Mouse (Mus musculus): ENCODE results near the gene 5730409E04Rik. TPM values are rescaled to one million over a fixed set of nuclear protein-coding genes. Genes with fewer than 3 reads are reported as not detected.

The 5730409E04Rik gene
- polyA plus RNA-seq, 2 experiments: 4.8 to 11.7 TPM

DNA sequence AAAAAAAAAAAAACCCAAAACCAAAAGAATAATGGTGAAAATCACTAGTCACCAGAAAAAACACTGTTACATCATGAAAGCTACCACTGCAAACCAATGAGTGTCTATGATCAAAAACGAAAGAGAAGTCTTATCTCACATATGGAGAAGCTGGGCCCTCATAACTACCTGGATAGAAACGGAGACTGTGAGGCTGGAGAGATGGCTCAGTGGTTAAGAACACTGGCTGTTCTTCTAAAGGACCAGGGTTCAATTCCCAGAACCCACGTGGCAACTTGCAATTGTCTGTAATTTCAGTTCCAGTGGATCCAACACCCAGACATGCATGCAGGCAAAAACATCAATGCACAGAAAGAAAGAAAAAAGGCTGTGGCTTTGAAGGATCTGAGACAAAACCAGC is 23.1 kb downstream of the 5730409E04Rik start:
- Histone ChIP-seq H3K4me3 (replicated peaks; ENCODE audit: low read length) (no peak overlapping the region), H3K27me3 (ENCODE audit: control insufficient read depth, insufficient read depth, low read length) (no peaks in the 10 kb centered on the region), H3K27ac (replicated peaks; ENCODE audit: low read depth, low read length) (no peak overlapping the region), H3K4me1 (ENCODE audit: control insufficient read depth, insufficient read depth, low read length) (no peaks in the 10 kb centered on the region), H3K36me3 (ENCODE audit: control insufficient read depth, insufficient read depth, low read length) (no peaks in the 10 kb centered on the region), H3K9ac (ENCODE audit: low read depth, low read length, severe bottlenecking) (no peak overlapping the region), H3K9me3 (ENCODE audit: control insufficient read depth, low read length) (no peaks in the 10 kb centered on the region), H3K4me2 (replicated peaks; ENCODE audit: low read depth, low read length, severe bottlenecking) (no peak overlapping the region)
- WGBS: 65% methylated on average over 3 of the region's 3 CpGs
- ATAC-seq (ENCODE audit: low FRiP score, low read depth): no peak
- no peak for TF ChIP-seq POLR2A (IDR thresholded peaks at IDR 0.05; ENCODE audit: borderline replicate concordance, extremely low read depth, insufficient read depth, insufficient read length)
- DNase-seq (ENCODE audit: low spot score): no peak

GRCm38 (mm10) chr4:126636330-126636729 is 26.7 kb downstream of the 5730409E04Rik start:
- DNase-seq (ENCODE audit: low spot score) (no peak), ATAC-seq (ENCODE audit: low FRiP score, low read depth) (no peak)
- H3K27me3 ChIP-seq (ENCODE audit: control insufficient read depth, insufficient read depth, low read length): no peaks in the 10 kb centered on the region
- H3K27ac ChIP-seq (replicated peaks; ENCODE audit: low read depth, low read length): no peak overlapping the region
- no peak overlapping the region for H3K4me2 ChIP-seq (replicated peaks; ENCODE audit: low read depth, low read length, severe bottlenecking)
- 16% methylated on average over 11 of the region's 11 CpGs for WGBS
- no peak overlapping the region for H3K4me3 ChIP-seq (replicated peaks; ENCODE audit: low read length)
- no peaks in the 10 kb centered on the region for H3K36me3 ChIP-seq (ENCODE audit: control insufficient read depth, insufficient read depth, low read length)
- no peak overlapping the region for H3K9ac ChIP-seq (ENCODE audit: low read depth, low read length, severe bottlenecking)
- no peaks in the 10 kb centered on the region for H3K4me1 ChIP-seq (ENCODE audit: control insufficient read depth, insufficient read depth, low read length)
- no peaks in the 10 kb centered on the region for H3K9me3 ChIP-seq (ENCODE audit: control insufficient read depth, low read length)
- TF ChIP-seq POLR2A (IDR thresholded peaks at IDR 0.05; ENCODE audit: borderline replicate concordance, extremely low read depth, insufficient read depth, insufficient read length): no peak

DNA sequence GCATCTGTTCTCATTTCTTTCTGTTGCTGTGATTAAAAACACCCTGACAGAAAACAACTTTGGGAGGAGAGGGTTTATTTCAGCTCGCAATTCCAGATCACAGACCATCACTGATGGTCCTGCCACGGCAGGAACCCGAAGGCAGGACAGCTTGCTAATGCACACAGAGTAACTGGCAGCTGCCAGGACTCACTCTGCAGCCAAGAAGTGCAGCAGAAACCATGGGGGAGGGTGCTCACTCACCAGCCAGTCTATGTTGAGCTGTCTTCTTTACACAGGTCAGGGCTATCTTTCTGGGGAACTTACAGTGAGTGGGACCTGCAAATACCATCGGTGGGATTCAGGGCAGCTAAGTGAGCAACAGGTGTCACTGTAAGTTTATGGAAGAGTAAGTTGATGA is 27.8 kb downstream of the 5730409E04Rik start:
- Histone ChIP-seq H3K4me3 (replicated peaks; ENCODE audit: low read length) (no peak overlapping the region), H3K9ac (ENCODE audit: low read depth, low read length, severe bottlenecking) (no peak overlapping the region), H3K27ac (replicated peaks; ENCODE audit: low read depth, low read length) (no peak overlapping the region), H3K4me2 (replicated peaks; ENCODE audit: low read depth, low read length, severe bottlenecking) (no peak overlapping the region), H3K4me1 (ENCODE audit: control insufficient read depth, insufficient read depth, low read length) (no peaks in the 10 kb centered on the region), H3K27me3 (ENCODE audit: control insufficient read depth, insufficient read depth, low read length) (no peaks in the 10 kb centered on the region), H3K9me3 (ENCODE audit: control insufficient read depth, low read length) (no peaks in the 10 kb centered on the region), H3K36me3 (ENCODE audit: control insufficient read depth, insufficient read depth, low read length) (no peaks in the 10 kb centered on the region)
- WGBS: 62% methylated on average over 4 of the region's 4 CpGs
- ATAC-seq (ENCODE audit: low FRiP score, low read depth) (no peak), DNase-seq (ENCODE audit: low spot score) (no peak)
- no peak for TF ChIP-seq POLR2A (IDR thresholded peaks at IDR 0.05; ENCODE audit: borderline replicate concordance, extremely low read depth, insufficient read depth, insufficient read length)

GRCm38 (mm10) chr4:126639339-126639738 is 29.7 kb downstream of the 5730409E04Rik start:
- ATAC-seq (ENCODE audit: low FRiP score, low read depth) (no peak), DNase-seq (ENCODE audit: low spot score) (no peak)
- Histone ChIP-seq H3K9me3 (ENCODE audit: control insufficient read depth, low read length) (no peaks in the 10 kb centered on the region), H3K9ac (ENCODE audit: low read depth, low read length, severe bottlenecking) (no peak overlapping the region), H3K36me3 (ENCODE audit: control insufficient read depth, insufficient read depth, low read length) (no peaks in the 10 kb centered on the region), H3K4me3 (replicated peaks; ENCODE audit: low read length) (no peak overlapping the region), H3K27ac (replicated peaks; ENCODE audit: low read depth, low read length) (no peak overlapping the region), H3K4me1 (ENCODE audit: control insufficient read depth, insufficient read depth, low read length) (no peaks in the 10 kb centered on the region), H3K4me2 (replicated peaks; ENCODE audit: low read depth, low read length, severe bottlenecking) (no peak overlapping the region), H3K27me3 (ENCODE audit: control insufficient read depth, insufficient read depth, low read length) (no peaks in the 10 kb centered on the region)
- no peak for TF ChIP-seq POLR2A (IDR thresholded peaks at IDR 0.05; ENCODE audit: borderline replicate concordance, extremely low read depth, insufficient read depth, insufficient read length)
- WGBS: 57% methylated on average over 7 of the region's 7 CpGs

DNA sequence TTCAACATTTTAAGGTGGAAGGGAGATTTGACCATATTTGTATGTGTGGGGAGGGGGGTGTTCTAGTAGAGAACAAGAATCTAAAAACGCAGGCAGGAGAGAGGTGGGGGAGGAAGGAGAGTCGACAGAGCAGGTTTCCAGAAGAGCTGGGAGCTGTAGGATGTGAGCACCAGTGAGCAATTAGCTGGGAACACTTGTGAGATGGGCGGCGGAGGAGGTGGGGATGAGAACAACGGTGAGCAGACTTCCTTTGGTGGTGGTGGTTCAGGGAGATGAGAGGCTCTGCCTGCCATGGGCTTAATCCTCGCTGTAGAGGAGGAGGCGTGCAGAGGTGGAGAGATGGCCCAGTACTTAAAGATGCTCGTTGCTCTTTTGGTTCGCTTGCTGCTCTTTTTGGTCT is 32.3 kb downstream of the 5730409E04Rik start:
- H3K4me1 ChIP-seq (ENCODE audit: control insufficient read depth, insufficient read depth, low read length): no peaks in the 10 kb centered on the region
- DNase-seq (ENCODE audit: low spot score) (no peak), ATAC-seq (ENCODE audit: low FRiP score, low read depth) (no peak)
- no peaks in the 10 kb centered on the region for H3K9me3 ChIP-seq (ENCODE audit: control insufficient read depth, low read length)
- H3K36me3 ChIP-seq (ENCODE audit: control insufficient read depth, insufficient read depth, low read length): no peaks in the 10 kb centered on the region
- H3K9ac ChIP-seq (ENCODE audit: low read depth, low read length, severe bottlenecking): no peak overlapping the region
- TF ChIP-seq POLR2A (IDR thresholded peaks at IDR 0.05; ENCODE audit: borderline replicate concordance, extremely low read depth, insufficient read depth, insufficient read length): no peak
- no peak overlapping the region for H3K27ac ChIP-seq (replicated peaks; ENCODE audit: low read depth, low read length)
- no peak overlapping the region for H3K4me2 ChIP-seq (replicated peaks; ENCODE audit: low read depth, low read length, severe bottlenecking)
- WGBS: 43% methylated on average over 9 of the region's 9 CpGs
- no peaks in the 10 kb centered on the region for H3K27me3 ChIP-seq (ENCODE audit: control insufficient read depth, insufficient read depth, low read length)
- no peak overlapping the region for H3K4me3 ChIP-seq (replicated peaks; ENCODE audit: low read length)

DNA sequence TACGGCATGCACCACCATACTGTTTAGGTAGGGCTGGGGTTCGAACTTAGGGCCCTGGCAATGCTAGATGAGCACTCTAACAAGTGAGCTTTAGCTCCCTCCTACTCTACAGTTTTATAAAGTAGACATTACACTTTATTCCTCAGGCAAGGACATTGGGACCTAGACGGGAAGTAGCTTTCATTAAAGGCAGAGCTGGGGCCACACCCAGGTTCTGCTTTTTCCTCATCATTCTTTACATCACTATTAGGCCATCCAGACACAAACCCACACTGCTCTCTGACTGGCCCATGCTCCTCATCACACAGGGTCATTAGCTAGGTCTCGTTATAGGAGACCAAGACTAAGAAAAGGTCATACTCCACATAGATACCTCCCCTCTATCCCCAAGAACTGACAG is 34.2 kb downstream of the 5730409E04Rik start:
- WGBS: 58% methylated on average over 4 of the region's 4 CpGs
- Histone ChIP-seq H3K4me2 (replicated peaks; ENCODE audit: low read depth, low read length, severe bottlenecking) (no peak overlapping the region), H3K36me3 (ENCODE audit: control insufficient read depth, insufficient read depth, low read length) (no peaks in the 10 kb centered on the region), H3K4me1 (ENCODE audit: control insufficient read depth, insufficient read depth, low read length) (no peaks in the 10 kb centered on the region), H3K4me3 (replicated peaks; ENCODE audit: low read length) (no peak overlapping the region), H3K27ac (replicated peaks; ENCODE audit: low read depth, low read length) (no peak overlapping the region), H3K9ac (ENCODE audit: low read depth, low read length, severe bottlenecking) (no peak overlapping the region), H3K9me3 (ENCODE audit: control insufficient read depth, low read length) (no peaks in the 10 kb centered on the region), H3K27me3 (ENCODE audit: control insufficient read depth, insufficient read depth, low read length) (peaks cover 3% of the 10 kb centered on the region; the same call in 1 of the 2 replicates)
- DNase-seq (ENCODE audit: low spot score) (no peak), ATAC-seq (ENCODE audit: low FRiP score, low read depth) (no peak)
- TF ChIP-seq POLR2A (IDR thresholded peaks at IDR 0.05; ENCODE audit: borderline replicate concordance, extremely low read depth, insufficient read depth, insufficient read length): no peak

Data from limb, embryonic 14.5 days (tissue).